Mouse (Mus musculus) liver, postnatal 0 days (tissue): ENCODE results near the gene Mars. TPM values are rescaled to one million over a fixed set of nuclear protein-coding genes. Genes with fewer than 3 reads are reported as not detected.

Experiments used
- ATAC-seq: fragments of 200-750 bp; cut with Nextera tagmentation; 2 replicates; pipeline ENCODE4 v1.8.0; 2017; ENCODE audit warnings: mild to moderate bottlenecking, moderate library complexity
- DNase-seq: peaks from one replicate; pipeline ENCODE4 v3.0.0-alpha.2; 2016
- H3K27ac ChIP-seq: fragments of 300-500 bp; sonication (generic); 2 replicates; pipeline ENCODE4 v1.5.1; 2014; ENCODE audit warnings: antibody characterized with exemption, moderate library complexity, mild to moderate bottlenecking, low read depth
- H3K27me3 ChIP-seq: fragments of 300-500 bp; sonication (generic); 2 replicates; pipeline ENCODE4 v1.6.1; 2014; ENCODE audit warnings: low read length, control low read depth, mixed read lengths; ENCODE audit not compliant: insufficient read depth
- H3K36me3 ChIP-seq: fragments of 300-500 bp; sonication (generic); replicated peaks from 2 replicates; pipeline ENCODE4 v1.6.1; 2014; ENCODE audit warnings: mild to moderate bottlenecking, control low read depth, low read length, moderate library complexity, mixed read lengths; ENCODE audit not compliant: insufficient read depth
- H3K4me1 ChIP-seq: fragments of 300-500 bp; sonication (generic); 2 replicates; pipeline ENCODE4 v1.6.1; 2014; ENCODE audit warnings: antibody characterized with exemption, mild to moderate bottlenecking, control low read depth; ENCODE audit not compliant: insufficient read depth
- H3K4me2 ChIP-seq: fragments of 300-500 bp; sonication (generic); 2 replicates; pipeline ENCODE4 v1.6.1; 2014; ENCODE audit warnings: low read depth, mild to moderate bottlenecking, low read length, moderate library complexity, mixed read lengths
- H3K4me3 ChIP-seq: fragments of 300-500 bp; sonication (generic); 2 replicates; pipeline ENCODE4 v1.5.1; 2014; ENCODE audit warnings: low read depth, low read length
- H3K9ac ChIP-seq: fragments of 300-500 bp; sonication (generic); replicated peaks from 2 replicates; pipeline ENCODE4 v1.6.1; 2014; ENCODE audit warnings: mild to moderate bottlenecking, moderate library complexity
- H3K9me3 ChIP-seq: fragments of 300-500 bp; sonication (generic); 2 replicates; pipeline ENCODE4 v1.6.1; 2016; ENCODE audit warnings: mild to moderate bottlenecking, control low read depth, low read length, mixed read lengths
- CTCF ChIP-seq: sonication (generic); IDR thresholded peaks from 2 replicates; pipeline ENCODE4 v1.5.1; 2016; ENCODE audit warnings: antibody characterized with exemption, low read depth
- EP300 ChIP-seq: IDR thresholded peaks from 2 replicates; pipeline ENCODE4 v1.6.1; 2016; ENCODE audit warnings: antibody characterized with exemption, low read depth, mild to moderate bottlenecking
- WGBS: fragments of 180-500 bp; shearing (Covaris S2); extraction: QIAGEN DNeasy Blood & Tissue Kit; methylation state at CpG from one replicate; pipeline ENCODE4 v1.1.7; 2014; ENCODE audit not compliant: insufficient replicate concordance; 5-methylcytosine and 5-hydroxymethylcytosine counted together
- polyA plus RNA-seq: library from polyadenylated mRNA; unstranded; fragments of >200 nt; fragmentation: Nextera tagmentation; extraction: Ambion mirVana; gene quantifications from 2 replicates; pipeline ENCODE4 v1.2.1, GENCODE M21; 2015

The Mars gene
- polyA plus RNA-seq, 1 experiment from 2014 or later, result 62.3 TPM

GRCm38 (mm10) chr10:127346173-127346572 is 34.6 kb upstream of the Mars start:
- DNase-seq (no peak), ATAC-seq (no peak)
- H3K4me3 ChIP-seq, result no peak overlapping the region
- H3K9me3 ChIP-seq, result no peaks in the 10 kb centered on the region
- no peaks in the 10 kb centered on the region for H3K36me3 ChIP-seq
- H3K27me3 ChIP-seq, result peaks cover 10% of the 10 kb centered on the region
- H3K27ac ChIP-seq, result no peak overlapping the region
- WGBS, result 77% methylated on average over 3 of the region's 3 CpGs
- H3K4me1 ChIP-seq, result peaks cover 6% of the 10 kb centered on the region
- H3K4me2 ChIP-seq, result no peak overlapping the region
- TF ChIP-seq CTCF, result no peak
- TF ChIP-seq EP300, result no peak
- H3K9ac ChIP-seq, result no peak overlapping the region

GRCm38 (mm10) chr10:127343029-127343428 is 31.4 kb upstream of the Mars start:
- H3K27ac ChIP-seq, result no peak overlapping the region
- 43% methylated on average over 3 of the region's 3 CpGs for WGBS
- H3K4me2 ChIP-seq, result no peak overlapping the region
- no peaks in the 10 kb centered on the region for H3K36me3 ChIP-seq
- H3K9ac ChIP-seq, result no peak overlapping the region
- DNase-seq (no peak), ATAC-seq (no peak)
- H3K4me3 ChIP-seq, result no peak overlapping the region
- no peak for TF ChIP-seq EP300
- no peak for TF ChIP-seq CTCF
- H3K4me1 ChIP-seq, result peaks cover 18% of the 10 kb centered on the region
- peaks cover 34% of the 10 kb centered on the region for H3K27me3 ChIP-seq
- no peaks in the 10 kb centered on the region for H3K9me3 ChIP-seq

- peak within 1 kb of the TSS; percentile 24 for H3K4me3 ChIP-seq
- DNase-seq, result peak; percentile 88
- H3K9ac ChIP-seq, result no peak within 1 kb of the TSS
- H3K4me1 ChIP-seq, result peaks cover 18% of the 10 kb centered on the region
- no peak within 1 kb of the TSS for H3K27ac ChIP-seq
- H3K9me3 ChIP-seq, result no peaks in the 10 kb centered on the region
- peak; percentile 63 for ATAC-seq
- no peaks in the 10 kb centered on the region for H3K36me3 ChIP-seq
- peak within 1 kb of the TSS; percentile 62 for H3K4me2 ChIP-seq
- WGBS, result under 1% methylated on average over 29 of the region's 29 CpGs
- TF ChIP-seq EP300 (no peak), CTCF (peak; percentile 93)
- H3K27me3 ChIP-seq, result peaks cover 38% of the 10 kb centered on the region
Observed at GRCm38 (mm10) chr10:127341891-127342639, 30.5 kb upstream of the Mars start, which contains the start of gene Gli1. Gli1 (minus strand) TSS chr10:127341974.

GRCm38 (mm10) chr10:127341360-127341690 is 29.7 kb upstream of the Mars start:
- H3K9me3 ChIP-seq, result no peaks in the 10 kb centered on the region
- H3K4me2 ChIP-seq, result peak overlapping the region; percentile 62
- peaks cover 18% of the 10 kb centered on the region for H3K4me1 ChIP-seq
- DNase-seq (peak; percentile 18), ATAC-seq (no peak)
- H3K36me3 ChIP-seq, result no peaks in the 10 kb centered on the region
- no peak overlapping the region for H3K27ac ChIP-seq
- peak overlapping the region; percentile 24 for H3K4me3 ChIP-seq
- no peak overlapping the region for H3K9ac ChIP-seq
- no peak for TF ChIP-seq EP300
- TF ChIP-seq CTCF, result no peak
- peaks cover 38% of the 10 kb centered on the region for H3K27me3 ChIP-seq
- 1% methylated on average over 10 of the region's 11 CpGs for WGBS

- Histone ChIP-seq H3K4me2 (peak overlapping the region; percentile 70), H3K4me3 (peak overlapping the region; percentile 24), H3K9me3 (no peaks in the 10 kb centered on the region), H3K27ac (no peak overlapping the region), H3K36me3 (no peaks in the 10 kb centered on the region), H3K4me1 (peaks cover 18% of the 10 kb centered on the region), H3K9ac (no peak overlapping the region), H3K27me3 (peaks cover 40% of the 10 kb centered on the region)
- 3% methylated on average over 27 of the region's 27 CpGs for WGBS
- no peak for TF ChIP-seq EP300
- TF ChIP-seq CTCF, result no peak
- no peak for ATAC-seq
- peak; percentile 22 for DNase-seq
Observed at GRCm38 (mm10) chr10:127340577-127341359, 29.2 kb upstream of the Mars start.

GRCm38 (mm10) chr10:127339683-127340576 is 28.3 kb upstream of the Mars start:
- Histone ChIP-seq H3K9me3 (no peaks in the 10 kb centered on the region), H3K4me1 (peaks cover 18% of the 10 kb centered on the region), H3K4me3 (peak overlapping the region; percentile 24), H3K27ac (no peak overlapping the region), H3K27me3 (peaks cover 40% of the 10 kb centered on the region), H3K9ac (no peak overlapping the region; the same call in 1 of the 2 replicates), H3K36me3 (no peaks in the 10 kb centered on the region), H3K4me2 (peak overlapping the region; percentile 70)
- WGBS, result under 1% methylated on average over 38 of the region's 42 CpGs
- TF ChIP-seq CTCF (no peak), EP300 (no peak)
- ATAC-seq, result no peak
- peak; percentile 51 for DNase-seq
